Mouse (Mus musculus) mouse trophoblast stem cell (cell line): Measurements from ENCODE around the gene Gng8.

ENCODE experiments used
- in situ Hi-C, 2 experiments: fragments of 300-500 bp; cut with MseI, MboI; formaldehyde crosslinking; loops; 2 replicates in 1 of 2; 3 replicates in 1 of 2; pipeline ENCODE4 v1.15.1; 2025

Gene Gng8

DNA sequence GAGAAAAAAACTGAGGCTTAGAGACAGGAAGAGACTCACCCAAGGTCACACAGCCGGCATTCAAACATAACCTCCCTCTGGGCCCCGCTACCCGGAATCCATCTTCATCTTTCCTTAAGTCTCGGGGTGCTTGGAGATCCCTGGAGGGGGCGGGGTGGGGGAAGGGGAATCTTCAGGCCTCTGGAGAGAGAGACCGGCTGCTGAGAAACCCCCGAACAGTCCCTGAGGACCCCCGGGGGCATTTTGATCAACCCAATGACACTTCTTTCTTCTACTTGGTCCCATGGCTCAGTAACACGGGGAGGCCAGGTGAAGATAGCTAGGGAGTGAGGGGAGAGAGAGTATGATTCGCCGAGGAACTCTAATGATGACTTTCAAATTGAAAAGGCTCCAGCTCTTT, 15.6 kb upstream of the Gng8 start:
- in situ Hi-C loops = no loop called here

DNA sequence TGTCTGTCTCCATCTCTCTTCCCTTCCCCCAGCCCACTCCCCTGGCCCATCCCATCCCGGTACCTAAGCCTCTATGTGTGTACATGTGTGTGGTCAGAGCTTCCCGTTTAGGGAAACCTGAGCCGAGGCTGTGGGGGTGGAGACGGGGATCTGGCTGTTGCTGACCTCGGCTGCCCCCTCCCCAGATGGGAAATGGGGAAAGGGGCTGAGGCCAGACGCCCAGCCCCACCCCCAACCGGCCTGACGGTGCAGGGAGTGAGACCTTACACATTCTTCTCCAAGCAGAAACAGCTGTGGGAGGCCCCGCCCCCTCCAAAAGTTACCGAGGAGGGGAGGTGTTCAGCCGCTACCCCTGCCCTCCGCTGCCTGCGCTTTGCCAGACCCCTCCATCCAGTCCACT, 15.0 kb upstream of the Gng8 start:
- in situ Hi-C loops = no loop called here

DNA sequence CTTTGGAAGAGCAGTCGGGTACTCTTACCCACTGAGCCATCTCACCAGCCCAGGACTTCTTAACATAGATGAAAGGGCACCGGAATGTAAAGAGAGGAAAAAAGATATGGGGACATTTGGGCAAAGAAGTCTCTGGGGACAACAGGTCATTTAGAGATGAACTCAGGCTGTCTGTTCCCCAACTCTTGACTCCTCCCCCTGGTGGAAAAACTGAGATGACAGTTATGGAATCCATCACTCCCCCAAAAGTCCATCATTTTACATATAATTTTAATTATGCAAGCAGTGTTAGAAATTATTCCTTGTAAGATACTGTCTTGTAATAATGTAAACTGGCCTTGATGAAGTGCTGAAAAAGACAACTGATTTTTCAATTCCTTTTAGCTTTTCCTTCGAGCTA, 13.9 kb upstream of the Gng8 start:
- in situ Hi-C loops = no loop called here

DNA sequence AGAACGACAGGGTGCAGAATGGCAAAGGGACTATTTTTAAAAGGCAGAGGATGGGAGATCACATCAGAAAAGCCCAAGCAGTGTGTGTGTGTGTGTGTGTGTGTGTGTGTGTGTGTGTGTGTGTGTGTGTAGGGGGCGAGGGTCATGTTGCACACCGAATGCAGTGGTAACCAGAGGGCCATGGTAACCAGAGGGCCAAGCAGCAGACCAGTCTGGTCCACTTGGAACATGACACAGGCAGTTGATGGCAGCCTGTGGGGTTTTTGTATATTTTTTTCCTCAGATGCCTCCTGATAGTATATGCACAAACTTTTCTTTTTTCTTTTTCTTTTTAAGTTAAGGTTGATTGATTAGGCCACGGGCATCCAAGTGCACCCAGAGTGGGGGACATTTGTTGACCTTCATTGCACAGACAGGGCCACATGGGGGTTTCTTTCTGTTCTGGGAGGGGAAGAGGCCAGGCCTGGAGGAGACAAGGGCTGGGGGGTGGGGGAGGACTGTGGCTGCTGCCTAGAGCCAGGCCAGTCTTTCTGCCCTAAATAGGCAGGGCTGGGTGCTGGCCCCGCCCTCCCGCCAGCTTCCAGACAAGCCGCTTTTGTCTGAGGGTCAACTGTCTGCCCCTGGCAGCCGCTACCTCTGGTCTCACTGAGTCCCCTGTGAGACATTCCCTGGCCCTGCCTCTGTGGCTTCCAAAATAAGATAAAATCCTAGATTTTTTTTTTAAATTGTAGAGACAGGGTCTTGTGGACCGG, 11.6 kb upstream of the Gng8 start:
- in situ Hi-C loops = no loop called here

DNA sequence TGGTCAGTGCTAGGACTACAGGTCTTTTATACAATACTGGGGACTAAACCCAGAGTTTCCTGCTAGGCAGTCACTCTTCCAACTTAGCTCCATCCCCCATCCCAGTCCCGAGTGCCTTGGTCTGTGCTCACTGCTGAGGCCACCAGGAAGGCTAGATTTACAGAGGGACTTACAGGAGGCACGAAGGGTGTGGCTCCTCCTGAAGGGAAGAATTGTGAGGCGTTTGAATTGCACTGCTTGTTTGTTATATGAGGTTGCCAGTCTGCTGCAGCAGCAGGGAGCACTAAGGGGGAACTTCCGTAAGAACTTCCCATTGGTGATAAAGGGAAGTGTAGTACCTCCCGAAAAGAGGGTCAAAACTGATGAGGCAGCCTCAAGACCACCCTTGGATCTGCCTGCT, 11.0 kb upstream of the Gng8 start:
- in situ Hi-C loops = no loop called here

DNA sequence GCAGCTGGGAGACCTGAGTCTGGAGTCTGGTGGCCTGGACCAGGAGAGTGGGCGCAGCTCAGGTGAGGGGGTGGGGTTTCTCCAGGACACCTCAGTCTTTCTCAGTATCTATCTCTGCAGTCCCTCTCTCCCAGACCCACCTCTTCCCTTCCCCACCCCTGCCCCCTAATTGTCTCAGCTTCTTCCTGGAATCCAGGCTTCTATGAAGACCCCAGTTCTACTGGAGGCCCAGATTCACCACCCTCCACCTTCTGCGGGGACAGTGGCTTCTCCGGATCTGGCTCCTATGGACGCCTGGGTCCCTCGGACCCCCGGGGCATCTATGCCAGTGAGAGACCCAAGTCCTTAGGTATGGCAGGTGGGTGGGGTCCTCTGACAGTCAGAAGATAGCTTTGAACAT, 8.4 kb upstream of the Gng8 start:
- in situ Hi-C loops = no loop called here

DNA sequence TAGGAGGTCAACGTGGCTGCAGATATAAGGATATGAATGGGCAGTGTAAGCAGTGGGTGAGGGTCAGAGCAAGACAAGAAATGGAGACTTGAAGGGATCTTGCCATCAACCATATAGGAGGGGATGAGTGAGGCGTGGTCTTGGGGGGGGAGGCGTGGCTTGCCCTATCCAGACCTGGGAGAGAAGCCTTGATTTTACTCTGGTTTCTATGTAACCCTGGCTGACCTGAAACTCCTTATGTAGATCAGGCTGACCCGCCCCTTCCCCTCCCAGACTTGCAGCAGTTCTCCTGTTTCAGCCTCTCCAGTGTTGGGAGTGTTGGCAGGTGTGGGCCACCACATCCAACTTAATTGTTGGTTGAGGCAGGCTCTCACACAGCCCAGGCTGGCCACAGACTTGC, 7.3 kb upstream of the Gng8 start:
- in situ Hi-C loops = no loop called here

DNA sequence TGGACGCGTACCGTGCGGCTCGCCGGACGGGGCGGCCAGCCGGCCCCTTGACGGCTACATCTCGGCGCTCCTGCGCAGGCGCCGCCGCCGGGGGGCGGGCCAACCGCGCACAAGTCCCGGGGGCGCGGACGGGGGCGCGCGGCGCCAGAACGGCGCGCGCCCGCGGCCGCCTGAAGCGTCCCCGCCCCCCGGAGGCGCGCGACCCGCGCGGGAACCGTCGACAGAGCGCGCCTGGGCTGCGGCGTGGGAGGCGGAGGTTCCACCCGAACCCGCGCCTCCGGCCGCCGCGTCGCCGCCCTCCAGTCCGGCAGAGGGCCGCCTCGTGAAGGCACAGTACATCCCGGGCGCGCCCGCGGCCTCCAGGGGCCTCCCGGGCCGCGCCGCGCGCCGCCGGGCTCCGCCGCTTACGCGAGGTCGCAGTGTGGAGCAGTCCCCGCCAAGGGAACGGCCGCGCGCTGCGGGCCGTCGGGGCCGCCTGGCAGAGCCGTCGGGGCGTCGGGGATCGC, 6.3 kb upstream of the Gng8 start:
- in situ Hi-C loops = loop anchor here in 1 of 2 experiments (5.0 kb wide), 1 partner anchor 37 kb away; the partner anchor contains the start of gene Calm3

DNA sequence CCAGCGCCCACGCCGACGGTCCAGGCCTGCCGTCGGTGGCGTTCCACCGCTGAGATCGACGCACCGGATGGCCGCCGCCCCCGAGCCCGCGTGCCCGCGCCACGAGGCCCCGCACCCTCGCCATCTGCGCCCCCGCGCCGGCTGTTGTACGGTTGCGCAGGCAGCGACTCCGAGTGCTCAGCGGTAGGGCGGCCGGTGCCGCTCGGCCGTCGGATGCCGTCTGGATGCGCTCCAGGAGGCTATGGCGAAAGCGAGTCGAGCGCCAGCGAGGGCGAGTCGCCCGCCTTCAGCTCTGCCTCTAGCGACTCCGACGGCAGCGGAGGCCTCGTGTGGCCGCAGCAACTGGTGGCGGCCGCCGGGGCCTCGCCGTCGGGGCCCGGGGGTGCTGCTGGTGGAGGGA, 5.7 kb upstream of the Gng8 start:
- in situ Hi-C loops = loop anchor here in 1 of 2 experiments (5.0 kb wide), 1 partner anchor 36 kb away; the partner anchor contains the start of gene Calm3

DNA sequence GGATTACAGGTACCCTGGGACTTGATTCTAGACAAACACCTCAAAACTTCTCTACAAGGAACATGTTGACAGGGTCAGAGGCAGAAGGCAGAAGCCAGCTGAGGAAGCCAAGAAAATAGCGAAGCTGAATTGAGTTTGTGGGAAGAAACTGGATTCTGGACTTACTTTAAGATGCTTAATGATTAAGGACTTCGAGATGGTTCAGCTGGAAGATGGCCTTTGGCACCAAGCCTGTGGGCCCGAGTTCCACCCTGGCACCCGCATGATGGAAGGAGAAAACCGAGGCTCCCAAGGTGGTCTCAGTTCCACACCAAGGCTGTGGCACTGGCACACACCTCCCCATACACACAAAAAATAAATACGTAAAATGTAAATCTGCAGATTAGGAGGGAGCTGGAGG, 1.1 kb upstream of the Gng8 start:
- in situ Hi-C loops = no loop called here

DNA sequence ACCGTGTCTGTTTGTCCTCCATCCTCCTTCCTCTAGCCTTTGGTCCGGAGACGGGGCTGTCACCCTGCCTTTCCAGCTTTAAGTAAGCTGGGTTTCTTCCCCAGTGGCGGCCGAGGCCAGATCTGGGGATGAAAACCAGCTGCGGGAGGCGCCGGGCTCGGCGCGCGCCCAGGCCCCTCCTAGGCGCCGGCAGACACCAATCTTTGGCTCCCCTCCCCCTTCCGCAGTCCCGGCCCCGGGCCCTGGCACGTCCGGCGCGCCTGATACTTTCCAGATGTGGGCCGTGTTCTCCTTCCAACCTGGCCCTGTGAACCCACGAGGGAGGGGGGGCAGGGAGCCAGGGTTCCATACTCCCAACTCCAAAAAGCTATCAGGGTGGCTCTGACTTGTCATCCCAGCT, 642 bp upstream of the Gng8 start:
- in situ Hi-C loops = no loop called here

DNA sequence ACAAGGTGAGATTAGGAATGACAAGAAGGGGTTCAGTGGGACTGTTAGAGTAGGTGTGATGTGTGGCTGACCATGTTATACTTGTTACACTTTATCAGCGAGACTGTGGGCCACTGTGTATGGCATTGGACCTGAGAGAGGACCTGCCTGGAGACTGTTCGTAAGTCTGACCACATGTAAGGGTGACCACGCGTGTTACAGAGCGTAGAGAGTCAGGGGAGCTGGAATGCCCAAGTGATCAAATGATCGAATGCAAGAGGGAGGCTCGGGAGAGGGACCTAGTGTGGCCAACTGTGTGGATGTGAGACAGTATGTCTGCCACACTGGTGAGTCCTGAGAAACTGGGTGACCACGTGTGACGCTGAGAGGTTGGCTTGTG, 755 bp downstream of the Gng8 start:
- in situ Hi-C loops = no loop called here

DNA sequence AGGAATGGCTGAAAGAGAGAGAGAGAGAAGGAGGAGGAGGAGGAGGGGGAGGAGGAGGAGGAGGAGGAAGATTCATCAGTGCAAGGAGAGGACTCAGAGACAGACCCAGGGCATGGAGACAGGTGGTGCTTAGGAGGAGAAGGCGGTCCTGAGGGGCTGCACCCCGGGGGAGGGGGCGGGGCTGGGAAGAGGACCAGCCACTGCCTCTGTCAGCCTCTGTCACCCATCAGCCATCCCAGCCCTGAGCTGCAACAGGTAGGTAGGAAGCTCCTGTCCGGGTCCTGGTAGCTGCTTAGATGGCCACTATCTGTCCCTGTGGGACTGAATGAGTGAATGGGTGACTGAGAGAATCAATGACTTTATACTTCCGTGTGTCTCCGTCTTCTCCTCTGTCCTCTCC, 2.0 kb downstream of the Gng8 start:
- in situ Hi-C loops = no loop called here

DNA sequence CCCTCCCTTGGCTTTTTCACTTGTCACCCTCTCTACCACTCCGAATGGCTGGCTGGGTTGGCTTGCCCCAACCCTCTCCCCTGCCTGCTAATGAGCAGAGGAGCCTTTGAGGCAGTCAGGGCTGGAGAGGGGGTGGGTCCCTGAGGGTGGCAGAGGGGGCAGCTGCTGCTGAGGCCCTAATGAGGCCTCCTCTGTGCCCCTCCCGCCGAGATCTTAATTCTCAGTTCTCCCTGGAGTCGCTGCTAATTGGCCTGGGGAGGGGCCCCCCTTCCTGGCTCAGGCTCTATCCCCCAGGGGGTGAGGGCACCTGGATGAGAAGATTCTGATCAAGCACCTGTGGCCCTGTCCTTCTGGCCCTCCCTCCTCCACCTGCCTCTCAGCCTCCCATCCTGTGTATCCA, 2.7 kb downstream of the Gng8 start:
- in situ Hi-C loops = no loop called here

DNA sequence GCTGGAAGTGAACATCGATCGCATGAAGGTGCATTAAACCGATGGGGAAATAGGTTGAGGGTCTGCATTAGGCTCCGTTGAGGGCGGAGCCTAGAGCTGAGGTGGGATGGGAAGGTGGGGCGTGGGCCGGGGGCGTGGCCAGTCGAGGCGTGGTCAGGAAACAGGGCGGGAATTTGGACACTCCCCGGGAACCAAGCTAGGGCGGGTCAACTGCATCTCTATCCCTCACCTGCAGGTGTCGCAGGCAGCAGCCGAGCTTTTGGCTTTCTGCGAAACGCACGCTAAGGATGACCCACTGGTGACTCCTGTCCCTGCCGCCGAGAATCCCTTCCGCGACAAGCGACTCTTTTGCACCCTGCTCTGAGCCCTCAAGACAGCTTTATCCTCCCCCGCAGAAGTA, 3.4 kb downstream of the Gng8 start:
- in situ Hi-C loops = no loop called here

DNA sequence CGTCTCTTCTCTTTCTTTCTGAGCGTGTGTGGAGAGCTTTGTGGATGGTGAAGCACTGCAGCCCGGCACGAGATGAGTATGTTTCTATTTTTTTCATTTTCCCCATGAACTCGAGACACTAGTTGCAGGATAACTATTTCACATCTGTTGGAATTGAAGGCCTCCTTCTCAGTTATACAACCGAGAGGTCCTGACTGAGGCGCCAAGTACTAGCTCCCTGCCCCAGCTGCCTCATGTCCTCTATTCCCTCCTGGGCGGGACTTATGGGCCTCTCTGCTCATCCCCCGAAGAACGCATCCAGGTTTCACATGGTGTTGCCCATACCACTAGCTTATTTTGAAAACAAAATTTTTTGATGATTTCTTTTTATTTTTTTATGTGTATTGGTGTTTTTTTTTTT, 3.9 kb downstream of the Gng8 start:
- in situ Hi-C loops = no loop called here

DNA sequence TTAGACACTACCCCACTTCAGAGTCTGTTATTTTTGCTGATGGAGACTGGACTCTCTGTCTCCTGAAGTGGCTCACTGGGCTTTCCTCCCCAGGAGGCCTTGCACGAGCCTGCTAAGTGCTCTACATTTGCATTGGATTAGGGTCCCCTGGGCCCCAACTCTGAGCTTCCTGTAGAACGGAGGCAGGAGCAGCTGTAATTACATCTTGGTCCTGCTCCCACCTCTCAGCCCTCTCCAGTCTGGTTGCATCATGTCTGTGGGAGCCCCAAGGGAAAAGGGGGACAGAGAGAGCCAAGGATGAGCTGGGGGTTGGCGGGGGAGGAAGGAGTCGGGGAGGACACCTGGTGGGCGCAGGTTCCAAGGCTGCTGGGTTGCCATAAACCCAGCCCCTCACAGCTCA, 8.9 kb downstream of the Gng8 start:
- in situ Hi-C loops = no loop called here

DNA sequence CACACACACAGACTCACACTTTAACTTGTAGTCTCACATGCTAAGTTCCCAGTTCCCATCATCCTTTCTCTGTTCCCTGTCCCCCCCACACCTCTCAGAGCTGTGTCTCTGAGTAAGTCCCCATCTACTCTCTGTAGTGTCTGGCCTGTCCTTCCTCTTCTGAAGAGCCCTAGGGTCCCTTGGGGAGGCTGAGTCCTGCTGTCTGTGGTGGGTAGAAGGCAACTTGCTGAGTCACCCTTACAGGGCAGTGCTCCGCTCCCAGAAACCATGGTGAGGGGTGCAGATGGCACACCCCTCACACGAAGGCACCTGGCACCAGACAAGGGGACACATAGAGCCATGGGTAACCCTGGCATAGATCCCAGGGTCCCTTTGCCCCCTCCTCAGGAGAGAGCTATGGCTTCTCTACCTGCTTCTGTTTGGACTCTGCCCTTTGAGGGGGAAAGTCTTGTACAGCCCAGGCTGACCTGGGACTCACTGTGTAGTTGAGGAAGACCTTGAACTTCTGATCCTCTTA, 11.9 kb downstream of the Gng8 start:
- in situ Hi-C loops = no loop called here

DNA sequence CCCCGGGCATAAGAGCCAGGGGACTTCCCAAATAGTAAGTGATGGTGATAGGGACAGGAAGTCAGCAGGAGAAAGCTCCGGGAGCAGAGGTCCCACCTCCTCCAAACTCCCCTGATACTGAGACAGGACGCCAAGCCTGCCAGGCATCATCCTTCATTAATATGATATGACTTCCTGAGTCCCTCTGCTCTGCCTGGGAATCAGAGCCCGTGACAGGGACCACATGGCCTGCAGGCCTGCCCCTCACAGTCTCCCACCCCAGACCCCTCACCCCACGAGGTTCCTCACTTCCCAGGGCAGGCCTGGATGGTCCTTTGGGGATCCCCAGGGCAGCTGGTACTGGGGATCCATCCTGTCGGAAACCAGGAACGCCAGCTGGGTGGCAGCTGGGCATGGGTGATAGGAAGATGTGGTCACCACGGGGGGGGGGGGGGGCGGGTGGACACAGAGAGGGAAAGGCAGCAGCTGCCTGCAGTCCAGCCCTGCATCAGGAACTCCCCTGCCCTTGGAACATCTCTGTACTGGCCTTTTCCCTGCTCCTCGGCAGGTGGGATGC, 12.6 kb downstream of the Gng8 start:
- in situ Hi-C loops = no loop called here

DNA sequence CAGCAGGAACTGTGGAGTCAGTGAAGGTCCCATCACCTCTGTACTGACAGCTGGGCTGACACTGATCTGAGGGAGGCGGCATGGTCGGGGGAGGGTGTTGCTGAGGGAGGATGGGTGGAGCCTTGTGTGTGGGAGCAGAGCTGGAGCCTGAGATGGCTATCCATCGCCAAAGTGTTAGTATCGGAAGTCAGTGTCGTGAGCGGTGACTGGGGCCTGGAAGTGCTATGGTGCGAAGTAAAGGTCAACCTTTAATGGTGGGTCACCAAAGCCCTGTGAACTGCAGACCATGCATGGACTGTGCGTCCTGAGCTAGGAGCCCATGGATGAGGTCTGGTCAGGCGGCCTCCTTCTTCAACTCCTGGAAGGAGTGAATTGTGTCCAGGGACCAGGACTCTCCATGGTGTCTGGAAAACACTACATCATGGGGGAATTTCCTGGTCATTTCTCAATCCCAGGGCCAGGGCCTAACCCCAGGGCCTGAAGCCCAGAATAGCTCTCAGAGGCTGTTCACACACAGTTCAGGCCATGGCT, 14.0 kb downstream of the Gng8 start:
- in situ Hi-C loops = no loop called here

DNA sequence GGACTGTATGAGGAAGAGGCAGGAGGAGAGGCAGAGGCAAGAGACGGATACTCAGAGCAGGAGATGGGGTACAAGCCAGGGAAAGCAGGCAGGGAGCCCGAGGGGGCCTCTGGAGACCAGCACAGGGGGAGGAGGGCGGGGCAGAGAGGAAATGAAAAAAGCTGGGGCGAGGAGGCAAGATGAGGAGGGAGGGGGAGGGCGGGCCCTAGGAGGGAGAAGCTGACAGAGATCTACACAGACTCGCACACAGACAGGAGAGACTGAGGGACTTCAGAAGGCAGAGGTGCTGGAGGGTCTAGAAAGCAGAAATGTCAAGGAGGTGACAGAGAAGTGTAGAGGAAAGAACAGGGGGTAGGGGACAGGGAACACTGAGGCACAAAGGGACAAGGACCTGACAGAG, 14.7 kb downstream of the Gng8 start, which contains the start of gene Ptgir:
TSS of gene Ptgir (plus strand) at position 210 of the 400 bp plus-strand sequence.
- in situ Hi-C loops = no loop called here

DNA sequence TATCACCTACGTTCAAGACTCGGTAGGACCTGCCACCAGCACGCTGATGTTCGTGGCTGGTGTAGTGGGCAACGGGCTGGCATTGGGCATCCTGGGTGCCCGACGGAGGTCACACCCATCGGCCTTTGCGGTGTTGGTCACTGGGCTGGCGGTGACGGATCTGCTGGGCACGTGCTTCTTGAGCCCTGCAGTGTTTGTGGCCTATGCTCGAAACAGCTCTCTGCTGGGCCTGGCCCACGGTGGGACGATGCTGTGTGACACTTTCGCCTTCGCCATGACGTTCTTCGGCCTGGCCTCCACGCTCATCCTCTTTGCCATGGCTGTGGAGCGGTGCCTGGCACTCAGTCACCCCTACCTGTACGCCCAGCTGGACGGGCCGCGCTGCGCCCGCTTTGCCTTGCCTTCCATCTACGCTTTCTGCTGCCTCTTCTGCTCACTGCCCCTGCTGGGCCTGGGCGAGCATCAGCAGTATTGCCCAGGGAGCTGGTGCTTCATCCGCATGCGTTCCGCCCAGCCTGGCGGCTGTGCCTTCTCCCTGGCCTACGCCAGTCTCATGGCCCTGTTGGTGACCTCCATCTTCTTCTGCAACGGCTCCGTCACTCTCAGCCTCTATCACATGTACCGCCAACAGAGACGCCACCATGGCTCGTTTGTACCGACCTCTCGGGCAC, 15.4 kb downstream of the Gng8 start:
- in situ Hi-C loops = no loop called here
